Mouse (Mus musculus): ENCODE measurements around the gene Gria1.
A peak's percentile ranks its signal among the peaks of the same experiment; 100 is the strongest.

Gene Gria1

DNA sequence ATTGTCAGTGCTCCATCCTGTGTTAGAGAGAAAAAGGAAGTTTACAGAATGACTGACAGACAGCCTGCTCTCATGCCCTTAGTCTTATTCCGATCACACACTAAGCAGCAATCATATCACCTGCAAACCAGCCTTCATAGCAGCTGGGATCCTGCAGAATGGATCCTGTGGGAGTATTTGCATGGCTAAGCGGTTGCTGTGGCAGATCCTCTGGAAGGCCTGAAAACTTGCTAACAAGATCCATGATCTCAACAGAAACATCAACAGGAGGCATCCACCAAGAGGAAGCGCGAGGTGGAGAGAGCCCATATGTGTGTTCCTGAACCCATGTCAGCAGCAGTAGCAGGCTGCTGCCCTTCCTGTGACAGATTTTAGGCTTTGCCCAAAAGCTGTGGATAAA lies 173.0 kb downstream of the Gria1 start:
- no peak for DNase-seq

- no peak for DNase-seq
Observed at GRCm38 (mm10) chr11:57185110-57185509, 173.9 kb downstream of the Gria1 start.

DNA sequence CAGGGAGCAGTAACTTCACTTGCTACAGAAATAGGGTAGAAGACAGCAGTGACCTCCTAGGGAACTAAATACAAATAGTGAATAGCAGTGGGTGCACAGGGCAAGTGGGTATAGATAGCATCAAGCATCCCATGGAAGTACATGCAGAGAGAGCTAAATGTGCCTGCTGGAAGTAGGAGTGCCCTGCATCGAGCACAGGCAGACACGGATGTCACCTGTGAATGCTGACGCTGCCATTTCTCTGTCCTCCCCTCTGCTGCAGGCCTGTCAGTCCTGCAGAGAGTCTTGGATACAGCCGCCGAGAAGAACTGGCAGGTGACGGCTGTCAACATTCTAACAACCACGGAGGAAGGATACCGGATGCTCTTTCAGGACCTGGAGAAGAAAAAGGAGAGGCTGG lies 178.2 kb downstream of the Gria1 start:
- no peak for DNase-seq

DNA sequence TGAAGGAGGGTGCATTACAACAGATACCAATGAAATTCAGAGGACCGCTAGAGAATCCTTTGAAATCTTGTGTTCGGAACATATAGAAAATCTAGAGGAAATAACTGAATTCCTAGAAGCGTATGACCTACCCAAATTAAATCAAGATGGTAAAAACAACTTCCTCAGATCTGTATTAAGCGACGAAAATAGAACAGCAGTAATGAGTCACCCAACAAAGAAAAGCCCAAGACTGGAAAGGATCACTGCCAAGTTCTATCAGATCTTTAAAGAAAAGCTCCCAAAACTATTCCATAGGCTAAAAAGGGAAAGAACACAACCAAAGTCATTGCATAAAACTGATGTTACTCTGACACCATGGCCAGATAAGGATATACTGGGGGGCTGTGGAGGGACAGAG lies 183.6 kb downstream of the Gria1 start:
- no peak for DNase-seq

DNA sequence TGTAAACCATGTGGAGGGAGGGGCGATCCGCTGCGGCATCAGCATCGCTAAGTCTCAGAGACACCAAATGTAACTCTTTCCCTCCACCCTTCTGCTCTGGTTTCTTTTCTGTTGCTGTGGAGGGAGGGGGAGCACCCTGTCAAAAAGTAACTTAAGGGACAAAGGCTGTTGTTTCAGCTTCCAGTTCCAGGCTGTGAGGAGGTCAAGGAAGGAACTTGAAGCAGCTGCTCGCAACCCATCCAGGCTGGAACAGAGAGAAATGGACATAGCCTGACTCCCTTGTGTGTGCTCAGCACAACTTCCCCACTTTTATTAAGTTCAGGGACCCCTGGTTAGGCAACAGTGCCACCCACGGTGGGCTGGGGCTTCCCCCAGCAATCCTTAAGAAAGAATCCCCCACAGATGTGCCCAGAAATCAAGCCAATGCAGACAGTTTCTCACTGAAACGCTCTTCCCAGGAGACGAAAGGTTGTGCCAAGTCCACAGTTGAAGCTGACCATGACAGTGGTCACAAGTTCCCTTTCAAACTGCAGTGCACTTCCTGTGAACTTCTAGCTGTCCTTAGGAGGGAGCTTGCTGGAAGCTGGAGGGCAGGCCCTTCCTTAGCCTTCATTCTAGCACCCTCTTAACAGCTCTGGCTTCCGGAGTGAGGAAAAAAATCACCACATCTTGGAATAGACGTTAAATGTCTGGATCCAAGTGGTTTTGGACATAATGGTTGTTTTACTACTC lies 190.2 kb downstream of the Gria1 start:
- peak; percentile 22 to 61 for DNase-seq

GRCm38 (mm10) chr11:57204371-57204770 lies 193.2 kb downstream of the Gria1 start:
- DNase-seq: peak; percentile 38 to 55

DNA sequence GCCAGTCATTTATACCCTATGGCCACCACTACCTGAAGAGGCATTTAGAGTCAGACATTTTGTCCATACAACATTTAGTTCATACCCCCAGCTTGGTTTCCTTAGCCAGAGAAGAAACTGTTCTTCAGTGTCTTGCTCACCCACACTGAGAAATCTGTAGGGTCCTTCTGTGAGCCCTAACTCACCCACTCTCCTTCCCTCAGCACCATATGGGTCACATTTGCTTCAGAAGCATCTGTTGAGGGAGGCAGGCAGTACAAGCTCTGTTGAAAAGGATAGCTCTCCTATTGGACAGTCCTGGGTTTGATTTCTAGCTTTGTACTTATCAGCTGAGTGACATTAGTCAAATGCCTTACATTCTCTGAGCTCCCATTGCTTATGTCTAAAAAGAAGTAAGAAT lies 196.1 kb downstream of the Gria1 start:
- DNase-seq: no peak

DNA sequence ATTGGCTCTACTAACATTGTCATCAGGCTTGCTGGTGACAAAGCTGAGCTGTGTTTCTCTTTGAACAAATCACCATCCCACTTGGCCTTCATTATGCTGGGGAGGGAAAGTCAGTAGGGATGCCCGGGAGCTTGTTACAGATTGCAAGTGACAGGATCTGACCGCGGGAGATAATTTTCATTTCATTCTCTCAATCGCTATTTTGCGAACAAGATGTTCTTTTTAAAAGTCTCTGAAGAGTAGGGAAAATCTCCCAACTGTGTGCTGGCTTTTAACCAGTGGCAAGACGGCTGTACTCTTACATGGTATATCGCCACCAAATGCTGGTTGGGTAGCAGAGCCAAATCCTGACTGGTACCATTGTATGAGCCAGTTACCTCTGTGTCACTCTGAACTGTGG lies 202.9 kb downstream of the Gria1 start:
- DNase-seq: no peak

DNA sequence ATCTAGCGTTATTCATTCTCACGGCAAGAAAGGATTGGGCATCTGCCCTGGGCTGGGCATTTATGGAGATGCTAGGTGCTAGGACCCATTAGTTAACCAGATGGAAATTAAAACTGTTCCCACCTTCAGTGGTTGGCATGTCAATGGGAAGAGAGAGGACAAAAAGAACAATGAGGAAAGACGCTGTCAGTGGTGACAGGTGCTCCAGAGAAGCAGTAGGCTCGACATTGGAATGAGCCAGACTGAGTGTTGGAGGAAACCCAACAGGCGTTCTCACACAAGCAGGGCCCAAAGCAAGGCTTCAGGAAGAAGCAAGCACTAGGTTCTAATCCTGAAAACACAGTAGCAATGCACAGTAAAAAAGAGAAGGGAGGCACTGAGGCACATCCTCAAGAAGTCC lies 203.4 kb downstream of the Gria1 start:
- no peak for DNase-seq

DNA sequence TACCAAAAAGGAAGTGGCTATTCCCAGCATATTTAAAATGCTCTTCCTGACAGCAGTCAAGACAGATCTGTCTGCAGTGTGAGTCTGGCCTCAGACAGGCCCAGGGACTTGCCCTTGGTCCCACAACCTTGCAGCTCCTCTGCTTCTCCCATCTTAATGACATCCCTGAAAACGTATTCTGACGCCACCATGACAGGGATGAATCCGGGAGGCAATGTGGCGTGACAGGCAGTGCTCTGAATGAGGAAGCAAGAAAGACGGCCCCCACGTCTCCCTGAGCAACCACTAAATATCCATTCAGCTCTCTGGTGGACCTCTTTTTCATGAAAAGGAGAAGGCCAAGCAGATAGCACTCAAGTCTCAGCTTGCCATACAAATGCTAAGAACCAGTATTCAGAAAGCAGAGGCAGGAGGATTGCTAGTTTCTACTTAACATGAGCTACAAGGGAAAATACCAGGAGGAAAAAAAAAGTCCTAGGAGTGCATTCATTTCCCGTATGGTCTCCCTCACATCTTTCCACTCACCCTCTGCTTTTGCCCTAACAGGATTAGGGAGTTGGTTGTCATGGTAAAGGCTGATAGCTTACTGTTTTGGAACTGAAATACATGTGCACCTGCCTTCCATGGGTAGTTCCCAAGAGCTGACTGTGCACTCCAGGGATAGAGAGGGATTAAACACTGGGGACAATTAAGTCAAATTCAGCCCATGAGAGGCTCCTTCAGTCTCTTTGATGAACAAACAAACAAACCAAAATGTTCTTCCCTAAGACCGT lies 211.8 kb downstream of the Gria1 start:
- DNase-seq: no peak

DNA sequence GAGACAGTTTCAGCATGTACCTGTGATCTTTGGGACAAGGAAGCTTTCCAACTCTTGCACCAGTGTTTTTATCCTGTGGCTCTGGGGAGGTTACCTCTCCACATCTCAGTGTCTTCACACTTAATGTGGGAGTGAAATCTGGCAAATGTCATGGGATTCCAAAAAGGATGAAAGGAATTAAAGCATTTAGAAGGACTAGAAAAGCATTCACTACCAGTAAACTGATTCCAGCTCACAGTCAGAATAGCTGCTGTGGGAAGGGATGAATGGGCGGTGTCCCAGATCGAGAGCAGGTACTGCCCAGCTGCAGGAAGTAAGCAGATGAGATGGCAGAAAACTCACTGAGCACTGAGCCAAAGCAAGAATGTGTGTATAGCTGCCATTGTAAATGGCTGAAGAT lies 224.3 kb downstream of the Gria1 start:
- no peak for DNase-seq

DNA sequence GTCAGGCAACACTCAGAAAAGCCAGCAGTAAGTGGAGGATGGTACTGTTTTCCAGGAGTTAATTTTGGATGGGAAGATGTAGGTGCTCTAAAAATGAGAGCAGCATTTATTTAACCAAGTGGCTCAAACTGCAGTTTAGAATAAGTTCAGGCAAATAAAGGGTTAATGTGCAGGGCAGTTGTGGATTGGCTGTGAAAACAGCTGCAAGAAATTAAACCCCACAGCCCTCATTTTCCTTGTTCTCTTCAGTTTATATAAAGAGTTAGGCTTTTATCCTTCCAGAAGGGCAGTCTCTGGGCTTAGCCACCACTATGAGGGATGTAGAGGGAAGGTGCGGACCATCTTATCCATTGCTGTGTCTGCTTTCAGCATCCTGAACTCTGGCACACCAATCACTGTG lies 225.2 kb downstream of the Gria1 start:
- no peak for DNase-seq

DNA sequence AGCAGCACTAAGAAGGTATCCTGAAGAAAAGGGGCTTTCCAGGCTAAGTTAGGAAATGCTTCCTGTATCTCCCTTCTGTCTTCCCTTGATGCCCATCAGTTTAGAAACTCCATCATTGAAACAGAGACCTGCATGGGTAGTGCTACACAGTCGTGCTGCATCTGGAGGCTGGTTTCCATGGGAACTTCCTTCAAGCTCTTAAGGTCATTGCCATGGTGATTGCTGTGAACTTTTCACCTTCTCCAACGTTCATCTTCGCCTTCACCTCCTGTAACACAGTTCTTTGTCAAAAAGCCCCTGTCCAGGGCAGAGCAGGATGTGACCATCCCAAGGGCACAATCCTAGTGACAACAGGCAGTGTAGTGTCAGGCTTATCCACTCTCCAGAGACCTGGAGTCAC lies 228.6 kb downstream of the Gria1 start:
- DNase-seq: no peak

DNA sequence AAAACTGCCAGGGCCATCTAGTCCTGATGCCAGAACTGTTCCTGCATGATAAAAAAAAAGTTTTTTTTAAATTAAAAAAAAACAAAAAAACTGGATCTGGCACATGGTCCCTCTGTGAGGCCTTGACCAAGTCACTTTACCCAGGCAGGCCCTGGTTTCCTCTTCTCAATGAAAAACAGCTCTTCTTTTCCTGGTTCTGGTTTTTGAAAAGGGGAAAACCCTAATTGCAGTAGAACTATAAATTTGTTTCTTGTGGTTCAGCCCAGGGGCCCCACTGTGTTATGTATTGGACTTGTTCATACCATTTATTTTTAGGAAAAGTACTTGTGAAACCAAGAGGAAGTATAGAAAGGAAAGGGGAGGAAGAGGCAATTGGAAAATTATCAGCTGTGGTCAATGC lies 232.6 kb downstream of the Gria1 start:
- DNase-seq: no peak

GRCm38 (mm10) chr11:57244543-57244942 lies 233.4 kb downstream of the Gria1 start:
- DNase-seq: no peak

DNA sequence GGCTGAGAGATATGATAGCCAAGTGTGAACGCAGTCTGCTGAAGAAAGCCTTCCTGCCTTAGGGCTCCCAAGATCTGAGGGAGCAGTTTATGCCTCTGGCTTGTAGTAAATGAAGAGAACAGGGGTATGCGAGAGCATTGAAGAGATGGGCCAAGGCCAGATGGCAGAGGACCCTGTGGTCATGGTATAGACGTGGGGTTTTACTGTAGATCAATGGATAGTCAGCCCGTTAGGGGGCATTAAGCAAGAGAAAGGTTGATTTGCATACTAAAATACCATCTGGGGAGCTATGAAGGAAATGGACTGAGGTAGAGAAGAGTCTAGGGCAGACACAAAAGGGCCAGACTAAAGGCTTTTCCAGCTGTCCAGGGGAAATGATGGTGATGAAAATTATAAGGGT lies 237.7 kb downstream of the Gria1 start:
- DNase-seq: no peak

- DNase-seq: no peak
Observed at GRCm38 (mm10) chr11:57250129-57250528, 238.9 kb downstream of the Gria1 start.

DNA sequence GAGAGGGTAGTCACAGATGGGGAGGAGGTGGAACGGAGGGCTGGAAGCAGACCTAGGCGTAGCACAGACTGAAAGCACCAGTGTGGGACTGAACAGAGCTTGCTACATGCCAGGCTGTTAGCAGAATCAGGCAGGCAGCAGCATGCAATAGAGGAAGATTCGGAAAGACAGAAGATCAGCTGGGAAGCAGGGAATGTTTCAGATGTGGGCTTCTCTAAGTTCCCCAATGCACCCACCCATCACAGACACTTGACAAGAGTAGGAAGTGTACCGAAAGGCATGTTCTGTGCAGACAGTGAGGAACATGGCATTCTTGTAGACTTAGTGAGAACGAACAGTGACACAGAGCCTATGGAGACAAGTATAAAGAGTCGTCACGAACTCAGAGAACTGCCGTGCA lies 260.5 kb downstream of the Gria1 start:
- no peak for DNase-seq

DNA sequence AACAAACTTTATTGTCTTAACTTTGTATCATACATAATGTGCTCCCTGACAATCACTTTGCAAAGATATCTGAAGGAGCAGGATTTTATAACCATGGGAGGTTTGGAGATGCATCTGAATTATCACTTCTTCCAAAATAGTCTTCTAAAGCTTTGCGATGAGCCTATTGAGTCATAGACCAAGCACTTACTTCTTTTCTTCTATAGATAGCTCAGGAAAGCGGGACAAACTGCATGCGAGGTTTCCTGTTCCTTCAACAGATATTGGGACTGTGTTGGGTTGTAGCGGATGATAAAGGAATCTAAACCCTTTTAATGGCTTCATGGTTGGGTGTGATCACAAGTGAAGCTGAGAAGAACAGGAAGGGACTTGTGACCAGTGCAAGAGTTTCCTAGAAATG lies 263.5 kb downstream of the Gria1 start:
- no peak for DNase-seq

DNA sequence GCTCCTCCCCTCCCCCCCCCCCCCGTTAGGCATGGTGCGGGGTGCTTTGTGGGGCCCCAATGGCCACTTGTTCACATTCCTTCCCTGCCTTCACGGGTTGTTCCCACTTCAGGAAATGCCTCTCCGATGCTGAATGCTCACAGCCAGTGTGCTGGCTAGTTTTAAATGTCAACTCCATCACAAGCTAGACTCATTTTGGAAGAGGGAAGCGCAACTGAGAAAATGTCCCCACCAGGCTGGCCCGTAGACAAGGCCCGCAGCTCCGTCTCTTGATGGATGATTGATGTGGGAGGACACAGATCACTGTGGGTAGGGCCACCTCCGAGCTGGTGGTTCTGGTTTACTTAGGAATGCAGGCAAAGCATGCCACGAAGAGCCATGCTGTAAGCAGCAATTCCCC lies 266.9 kb downstream of the Gria1 start:
- DNase-seq: no peak

- DNase-seq: no peak
Observed at GRCm38 (mm10) chr11:57286119-57286518, 274.9 kb downstream of the Gria1 start.

DNA sequence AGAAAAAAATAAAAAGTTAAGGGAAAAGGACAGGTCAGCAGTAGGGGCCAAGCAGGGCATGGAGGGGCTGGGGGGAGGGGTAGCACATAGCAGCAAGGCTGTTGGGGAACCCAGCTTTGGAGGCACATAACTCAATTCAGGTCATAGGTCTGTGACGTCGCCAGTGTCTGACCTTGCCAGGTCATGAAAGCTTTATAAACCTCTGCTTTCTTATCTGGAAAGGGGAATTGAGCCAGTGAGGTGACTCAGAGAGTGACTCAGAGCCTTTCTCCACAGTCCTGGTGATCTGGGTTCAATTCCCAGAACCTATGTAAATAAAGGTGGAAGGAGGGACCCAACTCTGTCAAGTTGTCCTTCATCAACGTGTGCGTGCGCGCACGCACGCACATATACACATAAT lies 286.2 kb downstream of the Gria1 start:
- no peak for DNase-seq

- no peak for DNase-seq
Observed at GRCm38 (mm10) chr11:57298263-57298662, 287.1 kb downstream of the Gria1 start.

GRCm38 (mm10) chr11:57298665-57299064 lies 287.5 kb downstream of the Gria1 start:
- DNase-seq: no peak

GRCm38 (mm10) chr11:57303602-57304001 lies 292.4 kb downstream of the Gria1 start:
- no peak for DNase-seq
